Mouse (Mus musculus) adrenal gland, postnatal 25 days (tissue): Measurements from ENCODE around the gene Slc25a29. TPM values are rescaled to one million over a fixed set of nuclear protein-coding genes. Genes with fewer than 3 reads are reported as not detected.
A peak's percentile ranks its signal among the peaks of the same experiment; 100 is the strongest.
"Not testable (repeated sequence)": the region's sequence is repeated elsewhere in the genome, so short reads cannot be mapped to it uniquely, and the experiment has no call there.

Experiments
- DNase-seq: peaks from one replicate; pipeline ENCODE4 v3.0.0; 2021; ENCODE audit warnings: mixed read lengths
- long read RNA-seq: library from polyadenylated mRNA; stranded (forward); transcript quantifications from one replicate; pipeline ENCODE4 v2.0.0, GENCODE M21; 2021
- total RNA-seq: library from RNA; stranded (reverse); gene quantifications from 2 replicates; pipeline ENCODE4 v1.2.3, GENCODE M21; 2021

The Slc25a29 gene
- total RNA-seq: 20.7 and 25.5 TPM in 2 replicates
- long read RNA-seq, transcript Slc25a29-201 (4 exons, 1,976 nt): major isoform, 39 of 42 reads
- long read RNA-seq, partial matches to known transcripts: 0 of 42 reads
- long read RNA-seq, other reads (novel, unspliced or antisense): 3 of 42 reads

- DNase-seq: peak; percentile 97
These were observed at the start of gene Slc25a29, which contains the start of gene Slc25a47 for GRCm38 (mm10) chr12:108835840-108836409. Gene Slc25a29 (minus strand): TSS chr12:108835883. Gene Slc25a47 (plus strand): TSS chr12:108836046.

DNA sequence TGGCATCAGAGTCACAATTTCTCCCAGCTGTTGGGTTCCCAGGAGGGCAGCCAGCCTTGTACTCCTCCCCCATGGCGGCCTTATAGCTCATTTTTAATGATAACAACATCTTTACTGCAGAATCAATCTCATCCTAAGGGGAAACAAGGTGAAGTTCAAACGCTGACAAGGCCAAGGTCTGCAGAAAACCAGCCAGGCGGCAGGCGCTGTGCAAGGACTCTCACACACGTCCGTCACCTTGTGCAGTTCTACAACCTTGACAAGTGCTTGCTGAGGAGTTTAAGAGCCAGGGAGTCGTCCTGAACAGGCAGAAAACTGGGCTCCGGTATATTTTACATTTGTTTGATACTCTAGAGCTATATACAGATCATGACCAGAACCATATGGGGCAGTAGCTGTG, 47.1 kb upstream of the Slc25a29 start:
- no peak for DNase-seq

GRCm38 (mm10) chr12:108881192-108881591, 45.5 kb upstream of the Slc25a29 start:
- DNase-seq: no peak

DNA sequence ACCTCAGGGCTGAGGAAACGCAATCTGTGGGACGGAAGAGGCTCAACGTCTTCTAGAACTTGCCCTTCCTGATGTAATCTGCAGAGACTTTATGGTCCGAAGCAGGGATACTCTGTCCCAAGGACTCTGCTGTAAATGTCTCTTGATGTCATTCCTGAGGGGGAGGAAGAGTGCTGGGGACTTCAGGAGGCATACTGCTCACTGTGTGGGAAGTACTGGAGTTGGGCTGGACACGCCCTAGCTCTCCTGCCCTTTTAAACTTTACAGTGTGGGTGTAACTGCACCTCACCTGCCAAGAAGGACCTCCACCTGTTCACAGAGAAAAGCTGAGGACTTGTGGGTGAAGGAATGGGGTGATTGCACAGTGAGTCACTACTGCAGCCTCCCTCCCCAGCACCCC, 44.9 kb upstream of the Slc25a29 start:
- no peak for DNase-seq

- DNase-seq: no peak
These were observed 43.5 kb upstream of the Slc25a29 start for GRCm38 (mm10) chr12:108879138-108879537.

GRCm38 (mm10) chr12:108873122-108873521, 37.4 kb upstream of the Slc25a29 start:
- no peak for DNase-seq

- DNase-seq: no peak
These were observed 33.9 kb upstream of the Slc25a29 start for GRCm38 (mm10) chr12:108869575-108869974.

- DNase-seq: no peak
These were observed 29.4 kb upstream of the Slc25a29 start for GRCm38 (mm10) chr12:108865007-108865494.

GRCm38 (mm10) chr12:108858486-108858885, 22.8 kb upstream of the Slc25a29 start:
- no peak for DNase-seq

DNA sequence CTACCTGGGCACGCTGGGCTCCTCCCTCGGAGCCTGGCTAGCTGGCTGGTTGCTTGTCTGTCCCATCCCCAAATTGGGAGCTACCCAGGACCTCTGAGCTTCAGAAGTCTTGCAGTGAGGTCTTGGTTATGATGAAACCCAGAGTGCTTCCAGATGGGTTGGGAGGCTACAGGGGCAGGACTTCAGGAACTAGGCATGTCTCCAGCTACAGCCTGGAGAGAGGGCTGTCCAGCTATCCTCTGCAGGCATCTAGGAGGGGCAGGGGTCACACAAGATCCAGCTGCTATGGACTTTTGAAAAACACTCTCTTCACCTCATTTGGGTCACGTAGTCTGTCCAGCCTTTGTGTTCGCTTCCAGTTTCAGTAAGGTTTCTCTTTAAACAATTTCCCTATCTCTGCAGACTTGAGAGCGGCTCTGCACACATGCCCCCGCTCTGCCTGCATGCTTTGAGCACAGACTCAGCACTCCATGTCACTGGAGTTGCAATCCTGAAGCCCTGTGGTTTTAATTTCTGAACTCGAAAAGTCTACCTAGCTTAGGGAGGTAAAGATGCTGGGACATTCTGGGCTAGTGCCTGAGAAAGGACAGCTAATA, 22.0 kb upstream of the Slc25a29 start:
- DNase-seq: no peak

GRCm38 (mm10) chr12:108857109-108857508, 21.4 kb upstream of the Slc25a29 start:
- DNase-seq: no peak

DNA sequence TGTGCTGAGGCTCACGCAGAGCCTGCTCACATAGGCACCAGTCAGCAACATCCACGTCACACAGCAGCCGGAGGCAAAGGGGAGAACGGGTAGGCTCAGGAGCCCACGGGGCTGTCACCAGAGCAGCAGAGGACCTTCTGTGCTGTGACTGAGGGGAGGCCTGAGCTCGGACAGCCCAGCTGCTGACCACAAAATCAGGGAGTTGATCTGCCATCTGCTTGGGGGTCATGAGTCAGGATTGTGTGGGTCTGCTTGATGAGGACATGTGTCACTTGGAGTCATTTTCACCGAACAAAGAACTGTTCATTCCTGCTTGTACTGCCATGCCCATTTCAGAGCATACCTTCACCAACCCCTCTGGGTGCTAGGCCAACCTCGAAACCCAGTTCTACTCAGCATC, 20.5 kb upstream of the Slc25a29 start:
- DNase-seq: no peak

- no peak for DNase-seq
These were observed 19.4 kb upstream of the Slc25a29 start for GRCm38 (mm10) chr12:108855081-108855480.

- DNase-seq: no peak
These were observed 17.1 kb upstream of the Slc25a29 start for GRCm38 (mm10) chr12:108852822-108853221.

GRCm38 (mm10) chr12:108850886-108851285, 15.2 kb upstream of the Slc25a29 start:
- no peak for DNase-seq

- DNase-seq: no peak
These were observed 14.4 kb upstream of the Slc25a29 start for GRCm38 (mm10) chr12:108850129-108850528.

DNA sequence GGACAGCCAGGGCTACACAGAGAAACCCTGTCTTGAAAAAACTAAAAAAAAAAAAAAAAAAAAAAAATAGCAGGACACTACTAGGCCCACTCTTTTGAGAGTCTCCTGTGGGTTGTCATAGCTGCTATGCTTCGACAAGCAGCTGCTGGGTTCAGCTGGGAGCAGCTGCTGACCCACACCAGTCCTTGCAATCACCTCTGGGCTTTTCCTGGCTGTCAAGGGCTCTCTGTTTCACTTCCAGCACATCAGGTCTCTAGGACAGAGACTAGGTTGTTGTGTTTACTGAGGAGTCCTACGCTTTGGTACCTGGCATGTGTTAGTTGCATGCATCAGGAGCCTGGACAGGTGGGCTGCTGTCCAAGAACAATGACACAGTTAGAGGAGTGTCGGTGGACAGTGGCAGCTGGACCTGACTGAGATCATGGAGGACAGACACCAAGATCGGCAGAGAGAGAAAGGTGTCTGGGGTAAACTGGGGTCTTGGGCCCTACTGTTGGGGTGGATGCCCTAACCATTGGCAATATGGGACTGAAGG, 13.9 kb upstream of the Slc25a29 start:
- no peak for DNase-seq

DNA sequence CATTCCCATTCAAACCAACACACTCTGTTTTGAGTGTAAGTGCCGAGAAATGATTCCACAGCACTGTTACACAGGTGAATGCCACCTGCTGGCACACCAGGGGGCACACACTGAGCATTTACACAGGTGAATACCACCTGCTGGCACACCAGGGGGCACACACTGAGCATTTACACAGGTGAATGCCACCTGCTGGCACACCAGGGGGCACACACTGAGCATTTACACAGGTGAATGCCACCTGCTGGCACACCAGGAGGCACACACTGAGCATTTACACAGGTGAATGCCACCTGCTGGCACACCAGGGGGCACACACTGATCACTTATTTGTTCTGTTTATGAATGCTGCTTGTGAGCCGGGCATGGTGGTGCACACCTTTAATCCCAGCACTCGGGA, 12.3 kb upstream of the Slc25a29 start:
- not testable (repeated sequence) for DNase-seq

DNA sequence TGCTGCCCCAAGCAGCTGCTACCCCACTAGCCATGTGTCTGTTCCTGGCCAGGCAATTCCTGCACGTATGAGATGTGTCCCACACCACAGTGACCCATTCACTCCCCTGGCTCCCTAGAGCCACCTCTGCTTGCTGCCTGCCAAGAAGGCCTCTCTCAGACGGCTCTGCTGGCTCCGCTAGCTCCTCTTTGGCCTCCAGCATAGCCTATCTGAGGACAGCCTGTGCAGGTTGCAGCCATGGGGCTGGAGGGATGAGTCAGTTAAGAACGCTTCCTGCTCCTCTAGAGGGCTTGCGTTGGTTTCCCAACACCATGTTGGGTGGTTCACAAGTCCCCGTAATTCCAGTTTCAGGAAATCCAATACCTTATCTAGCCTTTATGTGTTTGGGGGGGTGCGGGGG, 7.0 kb upstream of the Slc25a29 start:
- no peak for DNase-seq

DNA sequence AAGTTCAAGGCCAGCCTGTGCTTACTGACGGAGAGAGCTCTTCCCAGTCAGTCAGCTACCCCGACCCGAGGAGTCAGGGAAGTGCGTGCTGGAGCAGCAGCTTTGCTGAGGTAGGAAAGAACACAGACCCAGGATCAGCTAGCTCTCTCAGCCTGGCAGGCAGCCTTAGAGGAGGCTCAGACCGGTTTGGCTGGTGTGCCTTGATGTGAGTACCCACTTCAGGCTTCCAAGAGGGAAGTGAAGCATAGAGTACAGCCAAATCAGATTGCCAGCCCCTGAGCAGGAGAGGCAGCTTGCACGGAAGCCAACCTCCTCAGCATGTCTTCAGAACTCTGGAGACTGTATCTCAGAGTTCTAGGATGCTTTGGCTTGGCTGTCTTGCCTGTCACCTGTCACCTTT, 5.5 kb upstream of the Slc25a29 start:
- no peak for DNase-seq

GRCm38 (mm10) chr12:108836722-108837121, 1.0 kb upstream of the Slc25a29 start:
- no peak for DNase-seq

- no peak for DNase-seq
These were observed 359 bp downstream of the Slc25a29 start for GRCm38 (mm10) chr12:108835208-108835839.

- DNase-seq: no peak
These were observed 897 bp downstream of the Slc25a29 start for GRCm38 (mm10) chr12:108834786-108835185.
